Mouse (Mus musculus) adrenal gland, postnatal 4 days (tissue): ENCODE data around the gene Tmem175. TPM values are rescaled to one million over a fixed set of nuclear protein-coding genes. Genes with fewer than 3 reads are reported as not detected.
A peak's percentile ranks its signal among the peaks of the same experiment; 100 is the strongest.

Experiments used
- DNase-seq, 2 experiments: peaks; one replicate each; pipeline ENCODE4 v3.0.0; 2021 to 2022; ENCODE audit warnings: low spot score in 2 of 2, mixed read lengths in 2 of 2
- total RNA-seq, 2 experiments: library from RNA; stranded (reverse); gene quantifications; 2 replicates each; pipeline ENCODE4 v1.2.3; 2021

The Tmem175 gene
- total RNA-seq, 2 experiments from 2014 or later: 28.0 to 30.1 TPM

DNA sequence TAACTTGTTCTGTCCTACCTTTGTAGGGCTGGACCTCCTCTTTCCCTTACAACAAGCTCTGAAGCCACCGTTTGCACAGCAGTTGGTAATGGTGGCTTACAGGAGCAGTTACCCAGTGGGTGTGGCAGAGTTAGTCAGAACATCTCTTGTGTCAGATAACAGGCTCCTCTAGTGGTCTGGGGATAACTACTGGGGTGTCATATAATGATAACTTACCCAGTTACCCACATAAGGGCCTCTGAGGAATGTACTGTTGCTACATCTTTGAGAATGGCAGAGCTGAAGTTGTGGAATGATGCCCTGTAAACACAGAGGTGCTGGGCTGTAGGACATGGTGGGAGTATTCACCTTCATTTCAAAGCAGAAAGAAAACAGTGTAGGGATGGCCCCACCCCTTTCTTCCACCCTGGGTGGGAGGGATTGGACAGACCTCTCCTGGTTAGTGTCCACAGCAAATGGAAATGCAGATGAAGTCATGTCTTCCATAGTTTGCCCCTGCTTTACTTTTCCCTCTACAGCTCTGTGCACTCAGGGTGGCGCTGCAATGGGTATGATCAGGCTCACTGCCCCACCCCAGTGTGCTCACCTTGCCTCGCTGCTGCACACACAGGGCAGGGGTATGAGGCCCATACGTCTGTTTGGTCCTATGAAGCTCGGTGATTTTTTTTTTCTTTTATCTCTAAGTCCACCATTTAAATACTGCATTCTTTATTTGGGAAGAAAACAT lies 47.4 kb downstream of the Tmem175 start:
- DNase-seq: no peak

DNA sequence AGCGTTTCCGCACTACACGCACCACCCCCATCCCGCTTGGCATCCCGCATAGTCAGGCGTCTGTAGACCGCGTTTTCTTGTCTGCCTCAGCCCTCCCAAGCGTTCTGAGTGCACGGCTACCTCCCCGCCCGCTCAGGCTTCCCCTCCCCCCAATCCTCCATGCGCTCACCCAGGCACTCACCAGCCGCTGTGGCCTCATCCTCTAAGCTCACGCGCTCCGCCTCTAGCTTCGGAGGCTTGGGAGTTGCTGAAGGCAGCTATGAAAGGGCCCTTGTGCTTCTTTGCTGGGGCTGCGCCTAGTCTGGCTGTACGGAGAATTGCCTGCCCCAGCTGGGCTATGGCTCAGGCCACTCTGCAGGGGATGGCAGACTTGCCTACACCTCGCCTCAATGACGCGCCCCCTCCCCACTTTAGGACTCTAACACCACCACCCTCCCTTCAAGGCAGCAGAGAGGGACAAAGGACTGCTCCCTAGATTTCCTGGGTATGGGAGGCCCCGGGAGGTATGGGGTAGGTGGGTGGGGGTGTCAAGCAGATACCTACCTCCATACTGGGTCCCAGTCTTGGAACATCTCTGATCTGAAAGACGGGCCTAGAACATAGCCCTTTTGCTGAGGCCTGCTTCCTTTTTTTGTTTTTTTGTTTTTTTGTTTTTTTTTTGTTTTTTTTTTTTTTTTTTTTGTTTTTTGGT lies 48.2 kb downstream of the Tmem175 start:
- DNase-seq: no peak

DNA sequence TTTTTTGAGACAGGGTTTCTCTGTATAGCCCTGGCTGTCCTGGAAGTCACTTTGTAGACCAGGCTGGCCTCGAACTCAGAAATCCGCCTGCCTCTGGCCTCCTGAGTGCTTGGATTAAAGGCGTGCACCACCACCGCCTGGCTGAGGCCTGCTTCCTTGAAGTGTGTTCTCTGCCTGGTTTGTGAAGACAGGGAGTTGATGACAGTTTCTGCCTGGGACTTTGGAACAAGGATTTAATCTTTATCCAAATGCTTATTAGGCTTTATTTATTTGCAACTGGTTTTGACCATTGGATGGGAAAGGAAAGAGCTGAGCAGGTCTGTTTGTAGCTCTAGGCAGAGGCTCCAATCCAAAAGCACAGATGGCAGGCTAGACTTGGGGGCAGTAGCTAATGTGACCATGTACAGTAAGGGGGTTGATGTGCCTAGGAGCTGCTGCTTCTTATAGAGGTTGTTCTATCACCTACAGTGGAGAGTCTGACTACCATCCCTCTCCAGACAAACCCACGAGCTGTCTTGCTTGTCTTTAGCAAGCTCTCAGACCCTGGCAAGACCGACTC lies 48.8 kb downstream of the Tmem175 start:
- DNase-seq: no peak

DNA sequence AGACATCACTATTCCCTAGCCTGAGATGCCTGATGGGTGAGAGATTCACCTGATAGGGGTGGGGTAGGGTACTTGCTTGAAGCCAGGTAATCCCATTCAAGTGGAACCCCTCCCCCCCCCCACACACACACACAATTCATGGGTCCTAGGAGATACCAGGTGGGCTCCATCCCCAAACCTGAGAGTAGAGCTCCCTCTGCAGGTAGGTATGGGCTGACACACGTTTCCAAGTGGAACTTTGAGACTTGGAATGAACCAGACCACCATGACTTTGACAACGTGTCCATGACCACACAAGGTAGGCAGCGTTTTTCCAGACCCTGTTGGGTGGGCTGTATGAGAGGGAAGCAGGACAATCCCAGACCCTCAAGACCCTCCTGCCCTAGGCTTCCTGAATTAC lies 50.3 kb downstream of the Tmem175 start:
- no peak for DNase-seq

DNA sequence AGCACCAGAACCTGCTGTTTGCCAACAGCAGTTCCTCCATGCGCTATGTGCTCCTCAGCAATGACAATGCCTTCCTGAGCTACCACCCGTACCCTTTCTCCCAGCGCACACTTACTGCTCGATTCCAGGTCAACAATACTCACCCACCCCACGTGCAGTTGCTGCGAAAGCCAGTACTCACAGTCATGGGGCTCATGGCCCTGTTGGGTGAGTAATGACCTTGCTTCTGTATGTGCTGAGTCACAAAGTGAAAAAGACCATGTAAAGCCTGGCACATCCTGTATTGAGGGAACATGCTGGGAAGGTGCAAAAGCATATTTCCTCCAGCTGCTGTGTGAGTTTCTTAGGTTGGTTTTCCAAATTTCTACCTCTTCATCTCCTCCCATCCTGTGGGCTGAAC lies 51.3 kb downstream of the Tmem175 start:
- DNase-seq: no peak

DNA sequence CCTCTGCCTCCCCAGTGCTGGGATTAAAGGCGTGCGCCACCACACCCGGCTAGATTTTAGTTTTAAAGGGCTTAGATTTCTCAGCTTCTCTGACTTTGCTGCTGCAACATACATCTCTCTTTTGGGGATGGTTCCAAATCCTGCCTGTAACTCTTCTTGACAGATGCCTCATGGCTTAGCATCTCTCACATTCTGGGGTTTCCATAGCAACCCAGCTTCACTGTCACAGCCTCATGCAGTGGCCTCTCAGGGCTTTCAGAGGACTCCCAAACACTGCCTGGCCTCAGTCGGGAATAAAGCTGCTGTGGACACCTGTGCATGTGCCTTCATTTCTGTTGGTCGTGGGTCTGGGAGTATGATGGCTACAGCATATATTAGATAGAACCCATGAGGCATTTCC lies 59.5 kb downstream of the Tmem175 start:
- no peak for DNase-seq

DNA sequence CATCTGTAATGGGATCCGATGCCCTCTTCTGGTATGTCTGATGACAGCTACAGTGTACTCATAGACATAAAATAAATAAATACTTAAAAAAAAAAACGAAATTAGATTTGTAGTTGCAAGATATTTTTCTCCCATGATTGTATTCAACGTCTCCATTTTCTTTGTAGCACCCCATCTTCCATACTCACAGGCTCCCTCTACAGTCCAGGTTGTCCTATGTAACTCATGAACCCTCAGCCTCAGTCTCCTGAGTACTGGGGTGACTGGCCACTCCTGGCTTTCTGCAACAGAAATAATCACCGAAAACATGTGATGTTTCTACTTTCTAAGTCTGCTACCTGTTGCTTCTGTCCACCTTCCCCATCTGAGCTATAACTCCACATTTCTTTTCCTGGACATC lies 61.6 kb downstream of the Tmem175 start:
- no peak for DNase-seq

DNA sequence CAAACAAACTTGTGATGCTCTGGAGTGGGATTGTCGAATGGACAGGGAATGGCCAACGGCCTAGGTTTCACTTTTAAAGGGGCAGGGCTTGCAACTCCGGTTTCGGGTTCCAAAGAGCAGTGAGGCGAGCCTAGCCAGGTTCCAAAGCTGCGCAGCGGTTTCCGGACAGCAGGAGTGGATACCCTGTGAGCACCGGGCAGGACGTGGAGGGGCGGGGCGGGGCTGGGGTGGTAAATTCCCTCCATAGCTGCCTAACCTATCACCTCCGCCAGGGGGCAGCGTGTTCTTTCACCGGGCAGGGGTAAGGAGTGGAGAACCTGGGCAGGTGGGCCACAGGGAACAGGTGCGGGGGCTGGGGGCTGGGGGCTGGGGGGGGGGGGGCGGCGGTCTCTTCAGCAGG lies 62.7 kb downstream of the Tmem175 start, which contains the start of gene Fgfrl1:
Gene Fgfrl1, plus strand, starts transcription at position 112 of the 400 bp plus-strand sequence.
- DNase-seq: peak in 1 of 2 experiments; percentile 57

DNA sequence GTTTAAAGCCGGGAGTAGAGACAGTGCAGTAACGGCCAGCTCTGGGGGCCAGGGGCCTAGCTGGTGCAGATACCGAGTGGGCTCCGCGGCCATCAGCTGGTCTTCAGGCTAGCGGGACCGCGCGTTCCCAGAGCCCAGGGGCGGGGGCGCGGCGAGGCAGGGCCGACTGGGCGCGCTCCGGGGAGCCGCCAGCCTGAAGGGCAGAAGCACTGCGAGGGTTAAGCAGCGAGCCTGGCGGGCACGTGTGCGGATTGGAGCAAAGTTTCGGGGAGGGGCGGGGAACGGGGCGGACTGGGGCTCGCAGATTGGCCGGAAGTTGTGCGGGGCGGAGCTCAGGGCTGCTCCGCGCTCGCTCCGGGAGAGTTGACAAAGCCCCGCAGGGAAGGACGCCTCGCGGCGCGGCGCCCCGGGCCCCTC lies 64.3 kb downstream of the Tmem175 start:
- DNase-seq: peak; percentile 65 to 77

DNA sequence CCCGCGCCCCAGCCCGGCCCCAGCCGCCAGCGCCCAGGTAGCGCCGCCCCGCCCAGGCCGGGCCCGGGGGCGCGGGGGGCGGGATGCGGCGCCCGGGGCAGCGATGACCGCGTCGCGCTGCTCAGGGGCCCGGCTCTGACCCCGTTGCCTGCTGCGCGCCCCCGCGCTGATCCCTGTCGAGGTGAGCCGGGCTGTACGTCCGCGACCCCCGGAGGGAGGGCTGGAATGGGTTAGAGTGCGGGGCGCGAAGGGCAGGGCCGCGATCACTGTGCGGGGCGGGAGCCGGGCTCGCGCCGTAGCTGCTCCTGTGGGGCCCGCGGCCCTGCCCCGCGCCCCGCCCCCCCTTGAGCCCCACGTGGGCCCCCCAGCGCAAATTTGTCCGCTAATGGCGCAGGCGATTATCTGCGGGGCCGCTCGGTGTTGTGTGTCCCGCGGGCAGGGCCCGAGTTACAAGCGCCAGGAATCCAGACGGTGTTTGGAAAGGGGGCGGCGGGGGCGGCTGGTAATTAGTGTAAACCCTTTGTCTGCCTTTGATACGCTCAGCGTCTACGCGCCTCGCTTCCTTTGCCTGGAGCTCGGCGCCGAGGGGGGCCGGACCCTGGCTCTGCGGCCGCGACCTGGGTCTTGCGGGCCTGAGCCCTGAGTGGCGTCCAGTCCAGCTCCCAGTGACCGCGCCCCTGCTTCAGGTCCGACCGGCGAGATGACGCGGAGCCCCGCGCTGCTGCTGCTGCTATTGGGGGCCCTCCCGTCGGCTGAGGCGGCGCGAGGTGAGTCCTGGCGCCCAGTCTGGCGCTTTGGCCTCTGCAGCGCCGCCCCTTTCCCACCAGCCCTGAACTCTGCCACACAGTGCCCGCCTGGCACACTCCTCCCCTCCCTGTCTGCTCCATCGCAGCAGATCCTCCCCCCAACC lies 65.0 kb downstream of the Tmem175 start:
- no peak for DNase-seq

DNA sequence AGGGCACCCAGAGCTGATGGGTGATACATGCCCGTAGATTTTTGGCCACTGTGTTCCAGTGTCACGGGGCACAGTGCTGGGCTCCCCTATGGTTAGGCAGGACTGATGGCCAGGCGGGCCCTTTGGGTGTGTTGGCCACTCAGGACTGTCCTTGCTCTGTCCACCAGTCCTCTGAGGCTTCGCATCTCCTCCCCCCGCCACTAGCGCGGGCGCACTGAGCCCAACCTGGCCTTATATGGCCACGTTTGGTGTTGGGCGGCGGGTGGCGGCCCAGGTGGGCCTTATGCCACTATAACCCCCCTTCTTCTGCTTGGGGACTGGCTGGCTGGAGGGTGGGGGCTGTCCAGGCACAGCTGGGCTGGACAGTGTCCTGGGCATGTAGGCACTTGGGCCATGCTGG lies 66.3 kb downstream of the Tmem175 start:
- DNase-seq: no peak

DNA sequence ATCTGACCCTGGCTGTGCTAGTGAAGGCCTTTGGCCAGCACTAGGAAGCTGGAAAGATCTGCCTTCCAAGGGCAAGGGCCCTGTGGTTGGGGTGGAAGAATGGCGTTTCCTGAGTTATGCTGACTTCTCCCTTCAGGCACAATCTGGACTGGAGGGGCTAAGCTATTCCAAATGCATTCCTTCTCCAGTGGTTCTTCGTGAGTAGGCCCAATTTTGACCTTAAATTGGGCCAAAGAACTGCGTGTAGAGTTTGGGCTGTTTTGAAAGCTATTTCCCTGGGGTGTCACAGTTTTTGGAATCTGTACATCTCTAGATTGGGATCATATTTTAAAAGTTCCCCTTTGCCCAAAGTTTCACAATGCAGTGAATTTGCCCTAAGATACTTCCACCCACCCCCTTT lies 67.0 kb downstream of the Tmem175 start:
- DNase-seq: no peak

DNA sequence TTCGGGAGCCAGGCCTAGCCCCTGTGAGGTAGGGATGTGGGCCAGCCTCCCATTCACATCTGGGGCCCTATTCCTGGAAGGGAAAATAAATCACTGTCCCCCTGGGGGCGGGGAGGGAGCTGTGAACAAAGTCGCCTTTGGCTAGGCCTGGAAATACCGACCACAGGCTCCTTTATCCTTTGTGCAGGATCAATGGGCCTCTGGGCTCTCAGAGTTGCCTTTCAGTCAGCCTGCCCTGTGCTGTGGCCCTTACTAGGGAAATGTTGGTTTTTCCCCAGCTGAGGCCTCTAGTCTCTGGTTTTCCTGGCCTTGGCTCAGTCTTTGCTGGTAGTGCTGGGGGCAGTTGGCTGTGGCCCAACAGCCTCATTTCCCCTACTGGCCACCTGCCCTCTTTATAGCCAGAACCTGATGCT lies 67.8 kb downstream of the Tmem175 start:
- DNase-seq: no peak

Other genes starting within 250 kb of the Tmem175 start
- gene Pde6b, start 241.4 kb upstream of the Tmem175 start, total RNA-seq: not detected
- 100 to 1,000 TPM; 291 to 308 TPM for gene Atp5k, start 195.3 kb upstream of the Tmem175 start, total RNA-seq
- gene Mfsd7a, start 180.9 kb upstream of the Tmem175 start, total RNA-seq: 1 to 10 TPM; 2.3 to 2.4 TPM
- 10 to 100 TPM; 57.1 to 57.6 TPM for gene Pcgf3, start 168.5 kb upstream of the Tmem175 start, total RNA-seq
- gene Cplx1, start 79.7 kb upstream of the Tmem175 start, total RNA-seq: 10 to 100 TPM in 1 of 2 experiments, 1 to 10 TPM in 1; 8.7 to 13.1 TPM
- 10 to 100 TPM; 88.6 to 95.3 TPM for gene Gak, start within 50 bp of the Tmem175 start, total RNA-seq
- gene Idua, start 30.6 kb downstream of the Tmem175 start, total RNA-seq: 10 to 100 TPM; 17.7 to 17.8 TPM
- gene Dgkq, start 39.9 kb downstream of the Tmem175 start, total RNA-seq: 10 to 100 TPM; 26.2 to 29.4 TPM
- gene Slc26a1, start 45.8 kb downstream of the Tmem175 start, total RNA-seq: 1 to 10 TPM; 3.2 to 8.1 TPM
- 10 to 100 TPM; 42.7 to 49.6 TPM for gene Fgfrl1, start 62.6 kb downstream of the Tmem175 start, total RNA-seq
- gene Rnf212, start 145.2 kb downstream of the Tmem175 start, total RNA-seq: not detected
- 1 to 10 TPM in 1 of 2 experiments, not detected in 1; 4.0 TPM for gene Tmed11, start 165.6 kb downstream of the Tmem175 start, total RNA-seq
- gene Vmn2r8, start 179.1 kb downstream of the Tmem175 start, total RNA-seq: not detected
- not detected for gene Vmn2r9, start 222.8 kb downstream of the Tmem175 start, total RNA-seq